28 mouse cellular contexts compared by ENCODE assay signal in the genomic region with DNA sequence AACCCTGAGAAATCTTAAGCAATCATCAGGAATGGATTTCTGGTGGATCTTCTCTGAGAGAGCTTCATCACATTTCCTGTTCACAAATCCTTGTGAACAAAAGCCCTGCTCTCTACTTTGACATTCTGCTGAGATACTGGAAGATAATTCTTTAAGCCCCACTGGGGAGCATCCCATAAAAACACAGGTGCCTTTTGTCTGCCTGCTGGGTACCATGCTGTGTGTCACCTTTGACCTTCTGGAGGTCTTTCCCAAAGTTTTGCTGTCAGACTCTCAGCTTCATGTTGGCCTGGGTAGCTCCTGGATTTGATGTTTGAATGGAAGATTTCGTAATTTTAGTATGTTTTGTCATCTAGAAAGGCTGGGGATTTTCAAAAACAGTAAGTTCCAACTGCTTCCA. TPM values are rescaled to one million over a fixed set of nuclear protein-coding genes. Genes with fewer than 3 reads are reported as not detected.
DNase-seq lines count a peak whose midpoint lies in the region; ATAC-seq and TF ChIP-seq lines count a peak whose summit lies in the region.
"Had no signal": no experiment of that assay in that cellular context is flagged by ENCODE, and none has a peak within 500 bp of the region (broad histone marks: within the 10 kb centered on the region; RNA-seq: fewer than 3 reads in every experiment).

No protein-coding gene starts in this region.

- TF ChIP-seq CTCF in ES-Bruce4 (IDR thresholded peaks at IDR 0.05; ENCODE audit: low read depth, low read length): no peak

- H3K27me3 ChIP-seq in ES-Bruce4 (ENCODE audit: control insufficient read depth, insufficient read depth, low read length, poor library complexity, severe bottlenecking): no peaks in the 10 kb centered on the region
- H3K27me3 ChIP-seq: CH12.LX; embryonic facial prominence, embryonic 13.5 days; embryonic facial prominence, embryonic 15.5 days; forebrain, embryonic 12.5 days; Patski had no signal

- ATAC-seq in inflammation-experienced regulatory T-cells, adult 6 months: no peak
- ATAC-seq: activated CD4-positive, CD25-positive, alpha-beta regulatory T cell, adult 4 months; CD4-positive, CD25-positive, alpha-beta regulatory T cell, adult 4 months; forebrain, embryonic 14.5 days; forebrain, postnatal 0 days; Patski had no signal

- DNase-seq in R1 (ENCODE audit: low read depth, low spot score): peak; percentile 91
- peak; percentile 10 for DNase-seq in adipocyte (ENCODE audit: low spot score)
- DNase-seq in gastrocnemius, postnatal 25 days: no peak
- DNase-seq: adrenal gland, adult 2 months; adrenal gland, postnatal 10 days; adrenal gland, postnatal 25 days; B cell, adult 2 months; cerebellum, adult 11 months; cerebellum, adult 18-20 months; cerebellum, adult 8-10 months; cerebellum, adult 9-11 months; cerebellum, postnatal 14 days; cerebellum, postnatal 36 days; embryo, embryonic 11 days; forebrain, postnatal 0 days had no signal

- no peak overlapping the region for H3K4me3 ChIP-seq in ES-Bruce4 (ENCODE audit: low read depth, low read length)
- H3K4me3 ChIP-seq: embryonic facial prominence, embryonic 13.5 days; embryonic facial prominence, embryonic 15.5 days; erythroblast, embryonic 14.5 days; forebrain, embryonic 10.5 days; forebrain, embryonic 12.5 days had no signal

- TF ChIP-seq EP300 in ES-Bruce4 (IDR thresholded peaks at IDR 0.05; ENCODE audit: insufficient read depth, low read depth, low read length): no peak

- no peak overlapping the region for H3K9ac ChIP-seq in ES-Bruce4 (ENCODE audit: low read depth, poor library complexity, severe bottlenecking)
- H3K9ac ChIP-seq: embryonic facial prominence, embryonic 13.5 days; embryonic facial prominence, embryonic 15.5 days; forebrain, embryonic 12.5 days; forebrain, postnatal 0 days had no signal

- peak overlapping the region; percentile 45 for H3K27ac ChIP-seq in ES-Bruce4 (ENCODE audit: insufficient read depth, low read length)
- H3K27ac ChIP-seq: embryonic facial prominence, embryonic 13.5 days; embryonic facial prominence, embryonic 15.5 days; forebrain, embryonic 10.5 days; forebrain, embryonic 12.5 days had no signal

- H3K4me1 ChIP-seq in ES-Bruce4 (ENCODE audit: control insufficient read depth, insufficient read depth, low read length): peaks cover 4% of the 10 kb centered on the region
- H3K4me1 ChIP-seq: embryonic facial prominence, embryonic 13.5 days; embryonic facial prominence, embryonic 15.5 days; forebrain, embryonic 10.5 days; forebrain, embryonic 12.5 days had no signal

- TF ChIP-seq POLR2A in ES-Bruce4 (IDR thresholded peaks at IDR 0.05; ENCODE audit: insufficient read depth, low read length): no peak

- H3K36me3 ChIP-seq in ES-Bruce4 (ENCODE audit: control insufficient read depth, insufficient read depth, low read length, poor library complexity, severe bottlenecking): peaks cover 22% of the 10 kb centered on the region

- H3K9me3 ChIP-seq in ES-Bruce4 (replicated peaks; ENCODE audit: control insufficient read depth, insufficient read depth, low read length, poor library complexity, severe bottlenecking): no peaks in the 10 kb centered on the region
- H3K9me3 ChIP-seq: embryonic facial prominence, embryonic 13.5 days; embryonic facial prominence, embryonic 15.5 days; forebrain, embryonic 12.5 days; G1E had no signal

RNA-seq across cellular contexts. Expression of a gene that starts 33.3 kb away (rescaled TPM):
- 56.1 and 59.7 TPM in 2 replicates for polyA plus RNA-seq in ES-Bruce4 (2011; ENCODE audit: insufficient read depth, insufficient read length, low read depth, missing spikeins)
- total RNA-seq in gastrocnemius, postnatal 25 days (2021): 1 to 10 TPM; 1.6 to 3.4 TPM
- polyA plus RNA-seq in inflammation-experienced regulatory T-cells, adult 6 months (2017; shearing (Covaris generic)): 10 to 100 TPM in 1 of 3 experiments, 1 to 10 TPM in 2; 5.0 to 11.7 (median 7.0) TPM

RNA-seq across cellular contexts. Expression of a gene that starts 34.9 kb away (rescaled TPM):
- polyA plus RNA-seq in ES-Bruce4 (2011; ENCODE audit: insufficient read depth, insufficient read length, low read depth, missing spikeins): 918 and 983 TPM in 2 replicates
- total RNA-seq in gastrocnemius, postnatal 25 days (2021): 100 to 1,000 TPM; 177 to 185 TPM
- 100 to 1,000 TPM; 267 to 313 (median 282) TPM for polyA plus RNA-seq in inflammation-experienced regulatory T-cells, adult 6 months (2017; shearing (Covaris generic))
